Mouse (Mus musculus): Measurements from ENCODE around the gene Gucd1. TPM values are rescaled to one million over a fixed set of nuclear protein-coding genes. Genes with fewer than 3 reads are reported as not detected.

The Gucd1 gene
- polyA plus RNA-seq, 1 experiment = 87.2 TPM

GRCm38 (mm10) chr10:75446501-75447083, 71.2 kb downstream of the Gucd1 start:
- H3K4me1 ChIP-seq (ENCODE audit: control insufficient read depth, insufficient read depth, insufficient read length) = peaks cover 19% of the 10 kb centered on the region
- DNase-seq (ENCODE audit: low read depth in 1 of 2, low spot score in 2 of 2) = peak; percentile 74 to 80
- WGBS = 35% methylated on average over 13 of the region's 13 CpGs
- TF ChIP-seq CTCF (IDR thresholded peaks at IDR 0.05; ENCODE audit: extremely low read depth, insufficient read depth, insufficient read length, insufficient replicate concordance) (no peak), POLR2A (IDR thresholded peaks at IDR 0.05; ENCODE audit: low read depth, low read length) (no peak)
- no peaks in the 10 kb centered on the region for H3K27me3 ChIP-seq (ENCODE audit: control insufficient read depth, insufficient read depth, low read length)
- peak overlapping the region; percentile 21; the same call in 1 of the 2 replicates for H3K4me3 ChIP-seq (ENCODE audit: extremely low read depth, insufficient read depth, insufficient read length)
- no peaks in the 10 kb centered on the region for H3K36me3 ChIP-seq (ENCODE audit: control insufficient read depth, insufficient read depth, low read length)
- no peak overlapping the region for H3K27ac ChIP-seq (ENCODE audit: insufficient read depth, low read length)

DNA sequence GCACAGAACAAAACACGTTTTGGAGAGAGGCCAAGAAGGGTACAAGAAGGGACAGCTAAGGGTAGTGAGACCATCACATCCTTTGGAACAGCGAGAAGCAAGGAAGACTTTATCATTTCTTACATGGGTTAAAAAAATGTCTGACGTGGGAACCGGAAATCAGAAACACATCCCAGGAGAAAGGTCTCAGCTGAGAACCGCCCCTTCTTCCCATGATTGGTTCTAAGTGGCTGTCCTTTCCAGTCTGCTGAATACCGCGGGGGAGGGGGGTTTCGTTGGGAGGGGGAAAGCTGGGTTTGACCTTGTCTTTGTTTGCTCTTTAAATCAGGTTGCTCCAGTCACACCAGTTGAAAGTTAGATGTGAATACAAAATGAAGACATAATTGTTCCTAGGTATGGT, 72.7 kb downstream of the Gucd1 start:
- H3K4me3 ChIP-seq (ENCODE audit: extremely low read depth, insufficient read depth, insufficient read length) = no peak overlapping the region
- WGBS = 76% methylated on average over 8 of the region's 8 CpGs

DNA sequence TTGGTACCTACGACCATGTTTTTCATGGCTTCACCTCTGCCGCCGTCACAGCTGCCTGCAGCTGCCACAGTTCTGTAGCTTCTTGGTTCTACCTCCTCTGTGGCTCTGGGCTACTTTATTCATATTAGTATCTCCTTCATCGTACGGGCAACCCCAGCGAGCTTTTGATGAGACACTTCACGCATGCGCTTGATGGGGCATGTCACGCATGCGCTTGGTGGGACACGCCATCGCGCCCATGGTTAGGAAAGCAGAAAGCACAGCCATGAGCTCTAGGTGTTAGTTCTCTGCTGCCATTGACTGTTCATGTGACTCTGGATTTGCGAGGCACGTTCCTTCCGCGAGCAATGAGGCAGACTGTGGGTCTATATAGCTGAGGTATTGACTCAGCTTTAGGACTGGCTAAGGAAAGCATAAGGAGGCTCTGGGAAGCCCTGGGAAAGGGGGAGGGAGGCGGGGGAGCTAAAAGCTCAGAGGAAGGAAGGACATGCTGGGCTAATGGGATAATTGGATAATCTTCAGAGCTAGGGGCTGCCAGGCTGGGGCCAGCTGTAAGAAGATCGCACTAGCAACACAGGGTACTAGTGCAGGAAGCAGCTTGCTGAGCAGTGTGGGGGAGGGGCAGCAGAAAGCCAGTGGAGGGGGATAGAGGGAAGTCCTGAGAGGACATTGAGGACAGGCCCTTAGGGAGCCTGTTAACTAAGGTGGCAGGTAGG, 73.5 kb downstream of the Gucd1 start:
- no peak overlapping the region for H3K4me3 ChIP-seq (ENCODE audit: extremely low read depth, insufficient read depth, insufficient read length)
- DNase-seq (ENCODE audit: low read depth in 1 of 2, low spot score in 2 of 2) = no peak
- no peaks in the 10 kb centered on the region for H3K27me3 ChIP-seq (ENCODE audit: control insufficient read depth, insufficient read depth, low read length)
- TF ChIP-seq CTCF (IDR thresholded peaks at IDR 0.05; ENCODE audit: extremely low read depth, insufficient read depth, insufficient read length, insufficient replicate concordance) = no peak
- TF ChIP-seq POLR2A (IDR thresholded peaks at IDR 0.05; ENCODE audit: low read depth, low read length) = no peak
- H3K36me3 ChIP-seq (ENCODE audit: control insufficient read depth, insufficient read depth, low read length) = no peaks in the 10 kb centered on the region
- peaks cover 19% of the 10 kb centered on the region for H3K4me1 ChIP-seq (ENCODE audit: control insufficient read depth, insufficient read depth, insufficient read length)
- 69% methylated on average over 19 of the region's 19 CpGs for WGBS
- H3K27ac ChIP-seq (ENCODE audit: insufficient read depth, low read length) = no peak overlapping the region

More for the DNA sequence above, 72.7 kb downstream of the Gucd1 start:
- no peak for DNase-seq (ENCODE audit: low read depth in 1 of 2, low spot score in 2 of 2)
- H3K27me3 ChIP-seq (ENCODE audit: control insufficient read depth, insufficient read depth, low read length) = no peaks in the 10 kb centered on the region
- peaks cover 19% of the 10 kb centered on the region for H3K4me1 ChIP-seq (ENCODE audit: control insufficient read depth, insufficient read depth, insufficient read length)
- H3K36me3 ChIP-seq (ENCODE audit: control insufficient read depth, insufficient read depth, low read length) = no peaks in the 10 kb centered on the region
- no peak overlapping the region for H3K27ac ChIP-seq (ENCODE audit: insufficient read depth, low read length)
- TF ChIP-seq POLR2A (IDR thresholded peaks at IDR 0.05; ENCODE audit: low read depth, low read length) (no peak), CTCF (IDR thresholded peaks at IDR 0.05; ENCODE audit: extremely low read depth, insufficient read depth, insufficient read length, insufficient replicate concordance) (no peak)

DNA sequence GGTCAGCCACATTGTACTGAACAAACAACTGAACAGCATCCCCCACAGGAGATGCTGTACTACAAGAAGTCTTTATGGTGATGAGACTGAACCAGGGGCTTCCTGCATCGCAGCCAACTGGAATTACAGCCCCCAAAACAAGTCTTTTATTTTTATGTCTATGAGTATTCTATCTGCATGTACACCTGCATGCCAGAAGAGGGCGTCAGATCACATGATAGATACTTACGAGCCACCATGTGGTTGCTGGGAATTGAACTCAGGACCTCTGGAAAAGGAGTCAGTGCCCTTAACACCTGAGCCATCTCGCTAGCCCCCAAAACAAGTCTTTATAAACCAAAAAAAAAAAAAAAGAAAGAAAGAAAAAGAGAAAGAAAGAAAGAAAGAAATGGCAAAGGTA, 74.8 kb downstream of the Gucd1 start:
- no peak for DNase-seq (ENCODE audit: low read depth in 1 of 2, low spot score in 2 of 2)
- TF ChIP-seq POLR2A (IDR thresholded peaks at IDR 0.05; ENCODE audit: low read depth, low read length) (no peak), CTCF (IDR thresholded peaks at IDR 0.05; ENCODE audit: extremely low read depth, insufficient read depth, insufficient read length, insufficient replicate concordance) (no peak)
- no peak overlapping the region for H3K27ac ChIP-seq (ENCODE audit: insufficient read depth, low read length)
- no peaks in the 10 kb centered on the region for H3K27me3 ChIP-seq (ENCODE audit: control insufficient read depth, insufficient read depth, low read length)
- H3K36me3 ChIP-seq (ENCODE audit: control insufficient read depth, insufficient read depth, low read length) = no peaks in the 10 kb centered on the region
- 84% methylated on average over 4 of the region's 4 CpGs for WGBS
- peaks cover 14% of the 10 kb centered on the region; the same call in 1 of the 2 replicates for H3K4me1 ChIP-seq (ENCODE audit: control insufficient read depth, insufficient read depth, insufficient read length)
- H3K4me3 ChIP-seq (ENCODE audit: extremely low read depth, insufficient read depth, insufficient read length) = no peak overlapping the region

GRCm38 (mm10) chr10:75441800-75442199, 76.0 kb downstream of the Gucd1 start:
- H3K36me3 ChIP-seq (ENCODE audit: control insufficient read depth, insufficient read depth, low read length) = no peaks in the 10 kb centered on the region
- 82% methylated on average over 4 of the region's 4 CpGs for whole genome bisulfite sequencing
- H3K27ac ChIP-seq (ENCODE audit: insufficient read depth, low read length) = no peak overlapping the region

GRCm38 (mm10) chr10:75440756-75441155, 77.0 kb downstream of the Gucd1 start:
- Histone ChIP-seq H3K4me1 (ENCODE audit: control insufficient read depth, insufficient read depth, insufficient read length) (peaks cover 2% of the 10 kb centered on the region; the same call in 1 of the 2 replicates), H3K27ac (ENCODE audit: insufficient read depth, low read length) (no peak overlapping the region), H3K36me3 (ENCODE audit: control insufficient read depth, insufficient read depth, low read length) (no peaks in the 10 kb centered on the region), H3K27me3 (ENCODE audit: control insufficient read depth, insufficient read depth, low read length) (no peaks in the 10 kb centered on the region), H3K4me3 (ENCODE audit: extremely low read depth, insufficient read depth, insufficient read length) (no peak overlapping the region)
- WGBS = 91% methylated on average over 3 of the region's 3 CpGs
- DNase-seq (ENCODE audit: low read depth in 1 of 2, low spot score in 2 of 2) = no peak
- TF ChIP-seq CTCF (IDR thresholded peaks at IDR 0.05; ENCODE audit: extremely low read depth, insufficient read depth, insufficient read length, insufficient replicate concordance) = no peak
- no peak for TF ChIP-seq POLR2A (IDR thresholded peaks at IDR 0.05; ENCODE audit: low read depth, low read length)

More at GRCm38 (mm10) chr10:75441800-75442199, 76.0 kb downstream of the Gucd1 start:
- no peak for DNase-seq (ENCODE audit: low read depth in 1 of 2, low spot score in 2 of 2)
- peaks cover 5% of the 10 kb centered on the region; the same call in 1 of the 2 replicates for H3K4me1 ChIP-seq (ENCODE audit: control insufficient read depth, insufficient read depth, insufficient read length)
- TF ChIP-seq POLR2A (IDR thresholded peaks at IDR 0.05; ENCODE audit: low read depth, low read length) (no peak), CTCF (IDR thresholded peaks at IDR 0.05; ENCODE audit: extremely low read depth, insufficient read depth, insufficient read length, insufficient replicate concordance) (no peak)
- H3K27me3 ChIP-seq (ENCODE audit: control insufficient read depth, insufficient read depth, low read length) = no peaks in the 10 kb centered on the region
- H3K4me3 ChIP-seq (ENCODE audit: extremely low read depth, insufficient read depth, insufficient read length) = no peak overlapping the region
